Mouse (Mus musculus) embryonic facial prominence, embryonic 12.5 days (tissue): ENCODE data around the gene Gm765. TPM values are rescaled to one million over a fixed set of nuclear protein-coding genes. Genes with fewer than 3 reads are reported as not detected.

Experiments used
- ATAC-seq: fragments of 200-750 bp; cut with Nextera tagmentation; 2 replicates; pipeline ENCODE4 v1.8.0; 2017; ENCODE audit not compliant: insufficient number of reproducible peaks, insufficient read depth, low FRiP score, low TSS enrichment
- H3K27ac ChIP-seq: fragments of 300-500 bp; sonication (generic); 2 replicates; pipeline ENCODE4 v1.5.1; 2016; ENCODE audit warnings: mild to moderate bottlenecking
- H3K27me3 ChIP-seq: fragments of 300-500 bp; sonication (generic); 2 replicates; pipeline ENCODE4 v1.6.1; 2016; ENCODE audit warnings: mild to moderate bottlenecking, moderate library complexity
- H3K36me3 ChIP-seq: fragments of 300-500 bp; sonication (generic); 2 replicates; pipeline ENCODE4 v1.6.1; 2016; ENCODE audit warnings: mild to moderate bottlenecking
- H3K4me1 ChIP-seq: fragments of 300-500 bp; sonication (generic); 2 replicates; pipeline ENCODE4 v1.6.1; 2016
- H3K4me2 ChIP-seq: fragments of 300-500 bp; sonication (generic); replicated peaks from 2 replicates; pipeline ENCODE4 v1.6.1; 2016; ENCODE audit warnings: mild to moderate bottlenecking, moderate library complexity
- H3K4me3 ChIP-seq: fragments of 300-500 bp; sonication (generic); 2 replicates; pipeline ENCODE4 v1.5.1; 2016; ENCODE audit warnings: mild to moderate bottlenecking
- H3K9ac ChIP-seq: fragments of 300-500 bp; sonication (generic); 2 replicates; pipeline ENCODE4 v1.6.1; 2016; ENCODE audit warnings: mild to moderate bottlenecking, moderate library complexity
- H3K9me3 ChIP-seq: fragments of 300-500 bp; sonication (generic); 2 replicates; pipeline ENCODE4 v1.6.1; 2016; ENCODE audit warnings: mild to moderate bottlenecking, moderate library complexity
- WGBS: fragments of 180-500 bp; shearing (Covaris S2); methylation state at CpG from one replicate; pipeline ENCODE4 v1.1.7; 2016; 5-methylcytosine and 5-hydroxymethylcytosine counted together
- polyA plus RNA-seq: library from polyadenylated mRNA; unstranded; fragments of >200 nt; fragmentation: Nextera tagmentation; extraction: Ambion mirVana; gene quantifications from 2 replicates; pipeline ENCODE4 v1.2.1, GENCODE M21; 2016

The Gm765 gene
- polyA plus RNA-seq, 1 experiment from 2014 or later = not detected

GRCm38 (mm10) chr6:98212225-98212624 is 130.3 kb downstream of the Gm765 start:
- no peak overlapping the region for H3K27ac ChIP-seq
- 79% methylated on average over 3 of the region's 3 CpGs for WGBS
- H3K4me2 ChIP-seq = no peak overlapping the region
- H3K9me3 ChIP-seq = no peaks in the 10 kb centered on the region
- no peak overlapping the region for H3K9ac ChIP-seq
- no peaks in the 10 kb centered on the region for H3K4me1 ChIP-seq
- H3K27me3 ChIP-seq = no peaks in the 10 kb centered on the region
- no peak overlapping the region for H3K4me3 ChIP-seq
- ATAC-seq = no peak
- no peaks in the 10 kb centered on the region for H3K36me3 ChIP-seq

GRCm38 (mm10) chr6:98210237-98210636 is 132.3 kb downstream of the Gm765 start:
- H3K27ac ChIP-seq = no peak overlapping the region
- no peak overlapping the region for H3K4me2 ChIP-seq
- H3K9ac ChIP-seq = no peak overlapping the region
- no peaks in the 10 kb centered on the region for H3K4me1 ChIP-seq
- ATAC-seq = no peak
- no peaks in the 10 kb centered on the region for H3K9me3 ChIP-seq
- H3K36me3 ChIP-seq = no peaks in the 10 kb centered on the region
- no peak overlapping the region for H3K4me3 ChIP-seq
- no peaks in the 10 kb centered on the region for H3K27me3 ChIP-seq
- 75% methylated on average over 5 of the region's 5 CpGs for WGBS

- 90% methylated on average over 8 of the region's 8 CpGs for WGBS
- no peak overlapping the region for H3K4me3 ChIP-seq
- H3K9ac ChIP-seq = no peak overlapping the region
- H3K4me2 ChIP-seq = no peak overlapping the region
- H3K27me3 ChIP-seq = no peaks in the 10 kb centered on the region
- H3K9me3 ChIP-seq = no peaks in the 10 kb centered on the region
- H3K36me3 ChIP-seq = no peaks in the 10 kb centered on the region
- no peak overlapping the region for H3K27ac ChIP-seq
- no peak for ATAC-seq
- no peaks in the 10 kb centered on the region for H3K4me1 ChIP-seq
These were observed 134.5 kb downstream of the Gm765 start for GRCm38 (mm10) chr6:98208051-98208450.

- H3K4me1 ChIP-seq = no peaks in the 10 kb centered on the region
- H3K4me2 ChIP-seq = no peak overlapping the region
- H3K9ac ChIP-seq = no peak overlapping the region
- 93% methylated on average over 2 of the region's 2 CpGs for WGBS
- no peak overlapping the region for H3K27ac ChIP-seq
- H3K4me3 ChIP-seq = no peak overlapping the region
- no peaks in the 10 kb centered on the region for H3K9me3 ChIP-seq
- ATAC-seq = no peak
- no peaks in the 10 kb centered on the region for H3K36me3 ChIP-seq
- H3K27me3 ChIP-seq = no peaks in the 10 kb centered on the region
These were observed 143.8 kb downstream of the Gm765 start for GRCm38 (mm10) chr6:98198706-98199105.

- no peak for ATAC-seq
- H3K27ac ChIP-seq = no peak overlapping the region
- no peak overlapping the region for H3K4me3 ChIP-seq
- WGBS = 69% methylated on average over 8 of the region's 8 CpGs
- H3K9me3 ChIP-seq = no peaks in the 10 kb centered on the region
- no peak overlapping the region for H3K9ac ChIP-seq
- no peaks in the 10 kb centered on the region for H3K4me1 ChIP-seq
- H3K36me3 ChIP-seq = no peaks in the 10 kb centered on the region
- H3K27me3 ChIP-seq = no peaks in the 10 kb centered on the region
- H3K4me2 ChIP-seq = no peak overlapping the region
These were observed 151.7 kb downstream of the Gm765 start for GRCm38 (mm10) chr6:98190745-98191442.
